Mouse (Mus musculus) heart, postnatal 0 days (tissue): ENCODE results near the gene Ift52. TPM values are rescaled to one million over a fixed set of nuclear protein-coding genes. Genes with fewer than 3 reads are reported as not detected.
A peak's percentile ranks its signal among the peaks of the same experiment; 100 is the strongest.

Experiments
- ATAC-seq: fragments of 200-750 bp; cut with Nextera tagmentation; 2 replicates; pipeline ENCODE4 v1.8.0; 2017; ENCODE audit warnings: low read depth, moderate number of reproducible peaks, moderate library complexity; ENCODE audit not compliant: insufficient read depth
- DNase-seq: peaks from one replicate; pipeline ENCODE4 v3.0.0-alpha.2; 2016; ENCODE audit warnings: low spot score
- H3K27ac ChIP-seq: fragments of 300-500 bp; sonication (generic); 2 replicates; pipeline ENCODE4 v1.5.1; 2014; ENCODE audit warnings: low read depth, mild to moderate bottlenecking
- H3K27me3 ChIP-seq: fragments of 300-500 bp; sonication (generic); 2 replicates; pipeline ENCODE4 v1.6.1; 2014; ENCODE audit warnings: low read length, mixed read lengths; ENCODE audit not compliant: control insufficient read depth, insufficient read depth
- H3K36me3 ChIP-seq: fragments of 300-500 bp; sonication (generic); replicated peaks from 2 replicates; pipeline ENCODE4 v1.6.1; 2014; ENCODE audit warnings: low read length, mixed read lengths; ENCODE audit not compliant: control insufficient read depth, insufficient read depth
- H3K4me1 ChIP-seq: fragments of 300-500 bp; sonication (generic); 2 replicates; pipeline ENCODE4 v1.6.1; 2014; ENCODE audit warnings: antibody characterized with exemption; ENCODE audit not compliant: control insufficient read depth, insufficient read depth
- H3K4me2 ChIP-seq: fragments of 300-500 bp; sonication (generic); 2 replicates; pipeline ENCODE4 v1.6.1; 2014; ENCODE audit warnings: low read depth, mild to moderate bottlenecking, low read length, moderate library complexity
- H3K4me3 ChIP-seq: fragments of 300-500 bp; sonication (generic); 2 replicates; pipeline ENCODE4 v1.5.1; 2014; ENCODE audit warnings: low read depth, low read length
- H3K9ac ChIP-seq: fragments of 300-500 bp; sonication (generic); replicated peaks from 2 replicates; pipeline ENCODE4 v1.6.1; 2014; ENCODE audit warnings: low read depth, low read length, mixed read lengths
- H3K9me3 ChIP-seq: fragments of 300-500 bp; sonication (generic); replicated peaks from 2 replicates; pipeline ENCODE4 v1.6.1; 2016; ENCODE audit warnings: low read length; ENCODE audit not compliant: control insufficient read depth
- CTCF ChIP-seq: IDR thresholded peaks from 2 replicates; pipeline ENCODE4 v1.5.1; 2016; ENCODE audit warnings: antibody characterized with exemption, control low read depth, low read depth
- EP300 ChIP-seq: IDR thresholded peaks from 2 replicates; pipeline ENCODE4 v1.6.1; 2016; ENCODE audit warnings: antibody characterized with exemption, low read depth
- WGBS: fragments of 180-500 bp; shearing (Covaris S2); extraction: QIAGEN DNeasy Blood & Tissue Kit; methylation state at CpG from one replicate; pipeline ENCODE4 v1.1.7; 2014; 5-methylcytosine and 5-hydroxymethylcytosine counted together
- polyA plus RNA-seq: library from polyadenylated mRNA; unstranded; fragments of >200 nt; fragmentation: Nextera tagmentation; extraction: Ambion mirVana; gene quantifications from 2 replicates; pipeline ENCODE4 v1.2.1, GENCODE M21; 2015
- total RNA-seq: library from RNA; depleted of rRNA; stranded (reverse); fragments of >200 nt; gene quantifications from 2 replicates; pipeline ENCODE4 v1.2.3, GENCODE M21; 2014; ENCODE audit warnings: low replicate concordance

Gene Ift52
- total and polyA plus RNA-seq, 2 experiments from 2014 or later, result 18.5 to 31.3 TPM

DNA sequence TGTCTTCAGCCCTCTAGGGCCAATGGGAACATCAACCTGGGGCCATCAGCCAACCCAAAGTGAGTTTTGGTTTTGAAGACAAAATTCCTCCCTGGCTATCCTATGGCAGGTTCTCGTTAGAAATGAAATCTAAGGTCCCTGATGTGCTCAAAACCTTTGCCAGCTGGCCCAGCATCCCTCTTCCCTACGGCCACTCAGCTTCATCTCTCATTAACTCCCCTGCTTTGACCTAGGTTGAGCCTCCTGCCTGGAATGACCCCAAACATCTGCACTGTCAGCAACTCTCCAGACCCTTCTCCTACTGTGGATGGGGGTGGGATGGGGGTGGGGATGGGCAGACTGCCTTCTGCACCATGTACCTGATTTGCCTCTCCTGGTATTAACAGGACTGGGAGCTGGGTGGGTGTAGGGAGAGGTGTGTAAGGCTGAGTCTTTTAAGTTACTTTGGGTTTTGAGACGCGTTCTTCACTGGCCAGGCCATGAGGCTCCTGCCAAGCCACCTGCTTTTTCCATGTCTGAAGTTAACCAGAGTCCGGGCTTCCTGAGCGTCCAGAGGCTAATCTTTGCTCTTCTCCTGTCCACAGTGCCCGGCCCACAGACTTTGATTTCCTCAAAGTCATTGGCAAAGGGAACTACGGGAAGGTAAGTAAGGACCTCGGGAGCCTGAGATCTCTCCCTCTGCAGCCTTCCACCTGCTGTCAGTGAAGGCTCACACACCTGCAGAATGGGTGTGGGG, 23.1 kb upstream of the Ift52 start:
- Histone ChIP-seq H3K4me3 (no peak overlapping the region), H3K9ac (no peak overlapping the region), H3K27me3 (no peaks in the 10 kb centered on the region), H3K9me3 (no peaks in the 10 kb centered on the region), H3K4me2 (no peak overlapping the region), H3K27ac (no peak overlapping the region), H3K36me3 (no peaks in the 10 kb centered on the region), H3K4me1 (no peaks in the 10 kb centered on the region; the same call in 1 of the 2 replicates)
- 62% methylated on average over 9 of the region's 9 CpGs for WGBS
- TF ChIP-seq CTCF (no peak), EP300 (no peak)
- ATAC-seq, result no peak
- no peak for DNase-seq

DNA sequence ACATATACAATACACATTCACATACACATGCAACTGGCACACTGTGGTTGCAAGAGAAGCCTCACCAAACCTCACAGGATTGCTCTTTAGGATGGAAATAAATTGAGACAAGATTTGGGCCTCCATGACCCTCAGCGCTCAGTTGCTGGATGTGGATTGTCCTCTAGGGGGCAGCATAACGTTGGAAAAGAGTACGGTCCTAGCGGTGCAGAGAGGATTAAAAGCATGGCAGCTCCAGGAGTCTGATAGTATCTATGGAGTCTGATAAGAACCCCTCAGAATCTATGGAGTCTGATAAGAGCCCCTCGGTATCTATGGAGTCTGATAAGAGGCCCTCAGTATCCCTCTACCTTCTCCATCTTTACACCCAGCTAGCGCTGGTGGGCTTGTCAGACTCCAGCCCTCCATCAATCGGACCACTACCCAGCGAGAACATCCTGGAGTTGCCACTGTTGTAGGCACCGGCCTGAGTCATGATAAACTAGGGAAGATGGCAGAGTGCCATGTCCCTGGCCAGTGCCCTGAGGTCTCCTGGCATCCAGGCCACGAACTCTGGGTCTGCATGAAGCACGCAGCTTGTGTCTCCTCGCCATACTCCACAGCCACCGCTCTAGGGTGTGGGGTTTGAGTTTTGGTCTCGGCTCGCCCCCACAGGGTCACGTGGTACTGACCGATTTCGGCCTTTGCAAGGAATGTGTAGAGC, 18.5 kb upstream of the Ift52 start:
- Histone ChIP-seq H3K27ac (no peak overlapping the region), H3K9me3 (no peaks in the 10 kb centered on the region), H3K4me3 (no peak overlapping the region), H3K4me1 (no peaks in the 10 kb centered on the region; the same call in 1 of the 2 replicates), H3K27me3 (no peaks in the 10 kb centered on the region), H3K9ac (no peak overlapping the region), H3K36me3 (no peaks in the 10 kb centered on the region), H3K4me2 (peak overlapping the region; percentile 12)
- peak; percentile 82 for TF ChIP-seq CTCF
- no peak for TF ChIP-seq EP300
- peak; percentile 73 for ATAC-seq
- WGBS, result 28% methylated on average over 18 of the region's 18 CpGs
- DNase-seq, result peak; percentile 27

DNA sequence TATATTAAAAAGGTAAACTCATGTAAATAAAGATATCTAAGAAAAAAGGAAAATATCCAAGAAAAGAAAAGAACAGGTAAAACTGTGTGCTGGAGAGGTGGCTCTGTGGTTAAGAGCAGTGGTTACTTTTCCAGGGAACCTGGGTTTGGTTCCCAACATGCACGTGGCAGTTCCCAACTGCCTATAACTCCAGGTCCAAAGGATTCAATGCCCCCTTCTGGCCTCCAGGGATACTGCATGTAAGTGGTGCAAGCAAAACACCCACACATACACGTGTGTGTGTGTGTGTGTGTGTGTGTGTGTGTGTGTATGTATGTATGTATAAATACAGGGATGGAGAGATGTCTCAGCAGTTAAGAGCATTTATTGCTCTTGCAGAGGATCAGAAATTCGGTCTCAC, 17.4 kb upstream of the Ift52 start:
- H3K4me1 ChIP-seq, result no peaks in the 10 kb centered on the region; the same call in 1 of the 2 replicates
- no peak overlapping the region for H3K27ac ChIP-seq
- H3K4me3 ChIP-seq, result no peak overlapping the region
- H3K9ac ChIP-seq, result no peak overlapping the region
- no peaks in the 10 kb centered on the region for H3K36me3 ChIP-seq
- H3K4me2 ChIP-seq, result no peak overlapping the region
- ATAC-seq (no peak), DNase-seq (no peak)
- TF ChIP-seq EP300 (no peak), CTCF (peak; percentile 56)
- 28% methylated on average over 3 of the region's 3 CpGs for WGBS
- no peaks in the 10 kb centered on the region for H3K27me3 ChIP-seq
- no peaks in the 10 kb centered on the region for H3K9me3 ChIP-seq

DNA sequence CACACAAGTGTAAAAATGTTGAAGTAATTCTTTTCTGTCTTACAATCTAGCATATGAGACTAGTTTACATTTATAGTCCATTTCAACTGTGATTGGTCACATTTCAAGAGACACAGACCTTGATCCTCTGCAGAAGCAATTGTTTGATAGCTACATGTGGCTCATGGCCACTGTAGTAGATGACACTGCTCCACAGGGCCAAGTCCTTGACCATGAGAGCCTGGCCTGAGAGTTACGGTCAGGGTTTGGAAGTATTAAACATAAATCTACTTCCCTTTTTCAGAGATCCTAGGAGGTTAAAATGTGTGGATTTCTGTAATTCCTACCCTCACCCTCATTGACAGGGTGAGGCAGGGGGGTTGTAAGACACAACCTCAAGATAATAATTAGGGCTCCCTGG, 16.1 kb upstream of the Ift52 start:
- no peak for TF ChIP-seq CTCF
- no peak for TF ChIP-seq EP300
- no peaks in the 10 kb centered on the region; the same call in 1 of the 2 replicates for H3K4me1 ChIP-seq
- H3K4me2 ChIP-seq, result no peak overlapping the region
- DNase-seq (no peak), ATAC-seq (no peak)
- no peaks in the 10 kb centered on the region for H3K36me3 ChIP-seq
- no peaks in the 10 kb centered on the region for H3K9me3 ChIP-seq
- 90% methylated on average over 1 of the region's 1 CpGs for WGBS
- no peak overlapping the region for H3K4me3 ChIP-seq
- no peak overlapping the region for H3K9ac ChIP-seq
- no peak overlapping the region for H3K27ac ChIP-seq
- H3K27me3 ChIP-seq, result no peaks in the 10 kb centered on the region

DNA sequence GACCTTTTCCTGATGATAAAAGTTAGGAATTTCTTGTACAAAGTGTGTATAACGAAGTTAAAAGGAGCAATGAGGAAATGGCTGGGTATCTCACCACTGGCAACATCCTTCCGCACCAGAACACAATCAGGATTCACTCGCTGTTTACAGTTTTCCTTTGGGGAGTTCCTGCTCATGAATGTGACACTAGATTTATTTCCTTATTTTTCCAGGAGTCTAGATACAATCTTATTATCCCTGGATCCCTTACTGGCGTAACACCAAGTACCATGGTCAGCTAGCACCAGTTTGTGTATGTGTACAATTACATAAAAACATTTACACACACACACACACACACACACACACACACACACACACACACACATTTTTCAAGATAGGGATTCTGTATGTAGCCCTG, 9.9 kb upstream of the Ift52 start:
- WGBS, result 63% methylated on average over 4 of the region's 4 CpGs
- no peaks in the 10 kb centered on the region for H3K36me3 ChIP-seq
- no peak overlapping the region for H3K9ac ChIP-seq
- H3K4me2 ChIP-seq, result no peak overlapping the region
- no peak overlapping the region for H3K27ac ChIP-seq
- no peak for DNase-seq
- no peak for ATAC-seq
- H3K4me3 ChIP-seq, result no peak overlapping the region
- no peaks in the 10 kb centered on the region for H3K4me1 ChIP-seq
- TF ChIP-seq EP300 (no peak), CTCF (no peak)
- H3K9me3 ChIP-seq, result no peaks in the 10 kb centered on the region
- no peaks in the 10 kb centered on the region for H3K27me3 ChIP-seq
